9 mouse cellular contexts compared by ENCODE assay signal in the genomic region with DNA sequence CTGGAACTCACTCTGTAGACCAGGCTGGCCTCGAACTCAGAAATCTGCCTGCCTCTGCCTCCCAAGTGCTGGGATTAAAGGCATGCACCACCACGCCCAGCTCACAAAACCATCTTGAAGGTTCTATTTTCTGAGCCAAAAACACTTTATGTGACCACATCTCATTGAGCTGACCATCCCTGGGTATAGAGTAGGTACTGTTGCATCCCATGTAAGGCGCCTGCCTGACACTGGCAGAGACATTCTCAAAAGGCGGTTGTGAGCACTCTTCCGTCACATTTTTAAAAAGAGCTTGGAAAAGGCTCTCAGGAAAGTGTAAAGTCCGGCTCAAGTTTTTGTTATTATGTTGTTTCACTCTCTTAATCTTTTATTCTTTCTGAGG. TPM values are rescaled to one million over a fixed set of nuclear protein-coding genes. Genes with fewer than 3 reads are reported as not detected.
A peak's percentile ranks its signal among the peaks of the same experiment; 100 is the strongest.
DNase-seq lines count a peak whose midpoint lies in the region; ATAC-seq and TF ChIP-seq lines count a peak whose summit lies in the region.
"Had no signal": no experiment of that assay in that cellular context is flagged by ENCODE, and none has a peak within 500 bp of the region (broad histone marks: within the 10 kb centered on the region; RNA-seq: fewer than 3 reads in every experiment).

No protein-coding gene starts in this region.

- no peaks in the 10 kb centered on the region for H3K9me3 ChIP-seq in lung, embryonic 14.5 days (ENCODE audit: low read depth, low read length)
- H3K9me3 ChIP-seq in forebrain, embryonic 12.5 days: no peaks in the 10 kb centered on the region
- H3K9me3 ChIP-seq in limb, embryonic 13.5 days: no peaks in the 10 kb centered on the region
- no peaks in the 10 kb centered on the region for H3K9me3 ChIP-seq in neural tube, embryonic 12.5 days
- H3K9me3 ChIP-seq: G1E had no signal

- peaks cover 43% of the 10 kb centered on the region for H3K36me3 ChIP-seq in lung, embryonic 14.5 days (ENCODE audit: insufficient read depth)
- peaks cover 43% of the 10 kb centered on the region for H3K36me3 ChIP-seq in forebrain, embryonic 12.5 days (replicated peaks)
- H3K36me3 ChIP-seq in limb, embryonic 13.5 days: peaks cover 41% of the 10 kb centered on the region
- H3K36me3 ChIP-seq in neural tube, embryonic 12.5 days: peaks cover 41% of the 10 kb centered on the region

- 34% methylated on average over 6 of the region's 6 CpGs for WGBS in lung, embryonic 14.5 days
- 33% methylated on average over 6 of the region's 6 CpGs for WGBS in forebrain, embryonic 12.5 days
- 34% methylated on average over 6 of the region's 6 CpGs for WGBS in limb, embryonic 13.5 days
- 37% methylated on average over 6 of the region's 6 CpGs for WGBS in neural tube, embryonic 12.5 days

- no peaks in the 10 kb centered on the region for H3K27me3 ChIP-seq in lung, embryonic 14.5 days (ENCODE audit: insufficient read depth, low read length)
- H3K27me3 ChIP-seq in forebrain, embryonic 12.5 days: no peaks in the 10 kb centered on the region
- H3K27me3 ChIP-seq in limb, embryonic 13.5 days: 0 out of 2 replicates have a peak, but pooled peaks cover 2% of the 10 kb centered on the region
- H3K27me3 ChIP-seq in neural tube, embryonic 12.5 days (replicated peaks): no peaks in the 10 kb centered on the region

- H3K27ac ChIP-seq in lung, embryonic 14.5 days (ENCODE audit: low read depth): no peak overlapping the region
- H3K27ac ChIP-seq in forebrain, embryonic 12.5 days: no peak overlapping the region
- H3K27ac ChIP-seq in limb, embryonic 13.5 days: no peak overlapping the region
- no peak overlapping the region for H3K27ac ChIP-seq in neural tube, embryonic 12.5 days

- no peak for DNase-seq in lung, embryonic 14.5 days
- no peak for DNase-seq in lung, adult 18-20 months
- no peak for DNase-seq in gastrocnemius, postnatal 25 days
- DNase-seq in adrenal gland, postnatal 36 days: no peak
- no peak for DNase-seq in kidney, postnatal 25 days

- H3K4me3 ChIP-seq in lung, embryonic 14.5 days (ENCODE audit: low read depth, low read length): peak overlapping the region; percentile 70
- H3K4me3 ChIP-seq in forebrain, embryonic 12.5 days (replicated peaks): no peak overlapping the region
- H3K4me3 ChIP-seq in limb, embryonic 13.5 days: no peak overlapping the region
- no peak overlapping the region for H3K4me3 ChIP-seq in neural tube, embryonic 12.5 days

- TF ChIP-seq CTCF in lung, embryonic 14.5 days (IDR thresholded peaks at IDR 0.05; ENCODE audit: low read depth): no peak

- H3K4me1 ChIP-seq in lung, embryonic 14.5 days (ENCODE audit: insufficient read depth): no peaks in the 10 kb centered on the region
- H3K4me1 ChIP-seq in forebrain, embryonic 12.5 days: peaks cover 26% of the 10 kb centered on the region
- H3K4me1 ChIP-seq in limb, embryonic 13.5 days: peaks cover 17% of the 10 kb centered on the region
- H3K4me1 ChIP-seq in neural tube, embryonic 12.5 days: peaks cover 9% of the 10 kb centered on the region

- H3K4me2 ChIP-seq in lung, embryonic 14.5 days: no peak overlapping the region; the same call in 1 of the 2 replicates
- peak overlapping the region; percentile 33 for H3K4me2 ChIP-seq in forebrain, embryonic 12.5 days
- H3K4me2 ChIP-seq in limb, embryonic 13.5 days (replicated peaks): peak overlapping the region; percentile 40
- H3K4me2 ChIP-seq in neural tube, embryonic 12.5 days (replicated peaks): peak overlapping the region; percentile 10; the same call in 1 of the 2 replicates

- ATAC-seq in lung, embryonic 14.5 days (ENCODE audit: insufficient read depth): peak; percentile 17; the same call in 1 of the 2 replicates
- peak; percentile 21; the same call in 1 of the 2 replicates for ATAC-seq in forebrain, embryonic 12.5 days (ENCODE audit: low FRiP score)
- ATAC-seq in limb, embryonic 13.5 days (ENCODE audit: low FRiP score, low read depth): no peak; the same call in 1 of the 2 replicates
- ATAC-seq in neural tube, embryonic 12.5 days (ENCODE audit: low FRiP score, low read depth): peak; percentile 34; the same call in 1 of the 2 replicates

- no peak overlapping the region for H3K9ac ChIP-seq in lung, embryonic 14.5 days
- no peak overlapping the region for H3K9ac ChIP-seq in forebrain, embryonic 12.5 days
- no peak overlapping the region for H3K9ac ChIP-seq in limb, embryonic 13.5 days
- H3K9ac ChIP-seq in neural tube, embryonic 12.5 days: no peak overlapping the region

RNA-seq across cellular contexts. Expression of gene Tor2a, which starts 0.4 kb away (rescaled TPM):
- 66.2 and 71.0 TPM in 2 replicates for polyA plus RNA-seq in lung, embryonic 14.5 days (2014; fragmentation: Nextera tagmentation; extraction: Ambion mirVana)
- 53.3 and 57.0 TPM in 2 replicates for polyA plus RNA-seq in forebrain, embryonic 12.5 days (2016; fragmentation: Nextera tagmentation; extraction: Ambion mirVana)
- polyA plus RNA-seq in limb, embryonic 13.5 days (2015; fragmentation: Nextera tagmentation; extraction: Ambion mirVana): 72.7 and 74.5 TPM in 2 replicates
- polyA plus RNA-seq in neural tube, embryonic 12.5 days (2016; fragmentation: Nextera tagmentation; extraction: Ambion mirVana): 55.5 and 56.1 TPM in 2 replicates
- 1 to 10 TPM; 4.9 to 5.7 TPM for total RNA-seq in gastrocnemius, postnatal 25 days (2021)
- 10 to 100 TPM; 26.7 to 32.5 TPM for total RNA-seq in adrenal gland, postnatal 36 days (2021)

RNA-seq across cellular contexts. Expression of gene 6330409D20Rik, which starts 15.8 kb away (rescaled TPM):
- polyA plus RNA-seq in lung, embryonic 14.5 days (2014; fragmentation: Nextera tagmentation; extraction: Ambion mirVana): 0.20 TPM in 1 of 2 replicates, not detected in the other
- 1.9 and 2.1 TPM in 2 replicates for polyA plus RNA-seq in forebrain, embryonic 12.5 days (2016; fragmentation: Nextera tagmentation; extraction: Ambion mirVana)
- polyA plus RNA-seq in limb, embryonic 13.5 days (2015; fragmentation: Nextera tagmentation; extraction: Ambion mirVana): 0.51 TPM in 1 of 2 replicates, not detected in the other
- polyA plus RNA-seq in neural tube, embryonic 12.5 days (2016; fragmentation: Nextera tagmentation; extraction: Ambion mirVana): 2.1 and 3.1 TPM in 2 replicates
- not detected for total RNA-seq in gastrocnemius, postnatal 25 days (2021)
- not detected for total RNA-seq in adrenal gland, postnatal 36 days (2021)
- total RNA-seq: G1E had no signal
- polyA plus RNA-seq: G1E had no signal

RNA-seq across cellular contexts. Expression of gene Ttc16, which starts 18.8 kb away (rescaled TPM):
- polyA plus RNA-seq in lung, embryonic 14.5 days (2014; fragmentation: Nextera tagmentation; extraction: Ambion mirVana): 0.15 and 0.33 TPM in 2 replicates
- polyA plus RNA-seq in forebrain, embryonic 12.5 days (2016; fragmentation: Nextera tagmentation; extraction: Ambion mirVana): 0.46 and 0.67 TPM in 2 replicates
- polyA plus RNA-seq in limb, embryonic 13.5 days (2015; fragmentation: Nextera tagmentation; extraction: Ambion mirVana): 0.37 and 0.61 TPM in 2 replicates
- polyA plus RNA-seq in neural tube, embryonic 12.5 days (2016; fragmentation: Nextera tagmentation; extraction: Ambion mirVana): 0.32 and 1.2 TPM in 2 replicates
- not detected for total RNA-seq in gastrocnemius, postnatal 25 days (2021)
- under 1 TPM; 0.10 to 0.20 TPM for total RNA-seq in adrenal gland, postnatal 36 days (2021)

RNA-seq across cellular contexts. Expression of gene Ptrh1, which starts 18.9 kb away (rescaled TPM):
- 2.7 and 4.4 TPM in 2 replicates for polyA plus RNA-seq in lung, embryonic 14.5 days (2014; fragmentation: Nextera tagmentation; extraction: Ambion mirVana)
- 3.9 and 5.3 TPM in 2 replicates for polyA plus RNA-seq in forebrain, embryonic 12.5 days (2016; fragmentation: Nextera tagmentation; extraction: Ambion mirVana)
- polyA plus RNA-seq in limb, embryonic 13.5 days (2015; fragmentation: Nextera tagmentation; extraction: Ambion mirVana): 5.2 and 6.7 TPM in 2 replicates
- polyA plus RNA-seq in neural tube, embryonic 12.5 days (2016; fragmentation: Nextera tagmentation; extraction: Ambion mirVana): 4.3 and 5.5 TPM in 2 replicates
- 1 to 10 TPM; 2.0 to 2.9 TPM for total RNA-seq in gastrocnemius, postnatal 25 days (2021)
- total RNA-seq in adrenal gland, postnatal 36 days (2021): 10 to 100 TPM in 1 of 2 experiments, 1 to 10 TPM in 1; 8.3 to 12.0 TPM

RNA-seq across cellular contexts. Expression of gene Cfap157, which starts 27.6 kb away (rescaled TPM):
- 0.11 and 0.33 TPM in 2 replicates for polyA plus RNA-seq in lung, embryonic 14.5 days (2014; fragmentation: Nextera tagmentation; extraction: Ambion mirVana)
- 0.15 and 0.45 TPM in 2 replicates for polyA plus RNA-seq in forebrain, embryonic 12.5 days (2016; fragmentation: Nextera tagmentation; extraction: Ambion mirVana)
- 1.3 TPM in 2 replicates for polyA plus RNA-seq in limb, embryonic 13.5 days (2015; fragmentation: Nextera tagmentation; extraction: Ambion mirVana)
- polyA plus RNA-seq in neural tube, embryonic 12.5 days (2016; fragmentation: Nextera tagmentation; extraction: Ambion mirVana): 0.82 and 1.6 TPM in 2 replicates
- not detected for total RNA-seq in gastrocnemius, postnatal 25 days (2021)
- total RNA-seq in adrenal gland, postnatal 36 days (2021): not detected
- polyA plus RNA-seq: G1E had no signal
